Mouse (Mus musculus) 3T3-L1 (cell line): ENCODE data around the gene Sh2d1b1.

Experiments used
- DNase-seq: peaks from one replicate; pipeline ENCODE4 v3.0.0-alpha.2; 2015; ENCODE audit warnings: low read depth, low spot score

Gene Sh2d1b1

GRCm38 (mm10) chr1:170324312-170324711, 47.2 kb downstream of the Sh2d1b1 start:
- no peak for DNase-seq

GRCm38 (mm10) chr1:170325277-170325676, 48.2 kb downstream of the Sh2d1b1 start:
- no peak for DNase-seq

- DNase-seq: no peak
Observed at GRCm38 (mm10) chr1:170331926-170332325, 54.8 kb downstream of the Sh2d1b1 start.

- DNase-seq: no peak
Observed at GRCm38 (mm10) chr1:170332775-170333174, 55.7 kb downstream of the Sh2d1b1 start.
